Mouse (Mus musculus) heart, adult 2 months (tissue): ENCODE measurements at regions not wholly inside any gene's neighbourhood (a gene's known extent, or its start where the extent isn't known, plus 50 kb on each side); places are given as distances from the start of the nearest gene placed in this dataset.

ENCODE experiments used
- CTCF ChIP-seq: fragments of 200-600 bp; IDR thresholded peaks from 2 replicates; pipeline ENCODE4 v1.8.1; 2022; ENCODE audit warnings: antibody characterized with exemption, mild to moderate bottlenecking, moderate library complexity
- POLR2A ChIP-seq: fragments of 200-500 bp; IDR thresholded peaks from 2 replicates; pipeline ENCODE4 v1.6.1; 2011; ENCODE audit warnings: mild to moderate bottlenecking, low read depth, low read length, control low read depth; ENCODE audit not compliant: insufficient read depth

GRCm38 (mm10) chr7:71229183-71229582 is 122.1 kb downstream of the Gm10295 start:
- TF ChIP-seq CTCF (no peak), POLR2A (no peak)
